In genomic region chr12:6837581-6837980, GRCm38 (mm10) we compare ENCODE assay signal across 21 mouse cellular contexts.
DNase-seq lines count a peak whose midpoint lies in the region; ATAC-seq and TF ChIP-seq lines count a peak whose summit lies in the region.
"Had no signal": no experiment of that assay in that cellular context is flagged by ENCODE, and none has a peak within 500 bp of the region (broad histone marks: within the 10 kb centered on the region; RNA-seq: fewer than 3 reads in every experiment).

No protein-coding gene starts in this region.

- no peak overlapping the region for H3K4me3 ChIP-seq in left cerebral cortex, adult 2 months

- POLR2A ChIA-PET in Patski (lab: Charles Lee) = no interaction called here

- ATAC-seq in Patski = peak; percentile 74
- ATAC-seq: activated CD4-positive, CD25-positive, alpha-beta regulatory T cell, adult 4 months; CD4-positive, CD25-positive, alpha-beta regulatory T cell, adult 4 months had no signal

- no peak for TF ChIP-seq CTCF in Patski (IDR thresholded peaks at IDR 0.05)
- TF ChIP-seq CTCF in left cerebral cortex, adult 2 months (IDR thresholded peaks at IDR 0.05) = no peak

- no peak overlapping the region for H3K27ac ChIP-seq in left cerebral cortex, adult 2 months

- DNase-seq in heart, adult 11 months = peak; percentile 73
- DNase-seq in heart, adult 9 months (ENCODE audit: low spot score in 2 of 2) = no peak
- peak; percentile 54 for DNase-seq in Muller cell, postnatal 12 days (ENCODE audit: inconsistent ontology term)
- no peak for DNase-seq in Patski (ENCODE audit: low read depth, low spot score)
- DNase-seq in left cerebral cortex, adult 2 months (ENCODE audit: extremely low spot score in 1 of 2, low spot score in 2 of 2) = no peak
- DNase-seq in left cerebral cortex, postnatal 14 days (ENCODE audit: low spot score in 2 of 2) = no peak
- DNase-seq: adrenal gland, adult 2 months; adrenal gland, adult 8-10 months; adrenal gland, postnatal 10 days; adrenal gland, postnatal 14 days; adrenal gland, postnatal 25 days; adrenal gland, postnatal 36 days; B cell, adult 2 months; cerebellum, adult 11 months; cerebellum, adult 11-12 months; cerebellum, adult 18-20 months; cerebellum, adult 2 months; cerebellum, adult 8-10 months had no signal

- CTCF ChIA-PET in Patski (lab: Charles Lee) = no interaction called here

- in situ Hi-C loops in Patski (cut with MboI; ENCODE audit: low pct_unique_long_range_greater_than_20kb) = no loop called here

- no peaks in the 10 kb centered on the region for H3K27me3 ChIP-seq in Patski
- H3K27me3 ChIP-seq: CH12.LX had no signal

- intact Hi-C loops in left cerebral cortex, adult 2 months (cut with DNase I) = no loop called here
- intact Hi-C loops in left cerebral cortex, postnatal 14 days (cut with DNase I) = no loop called here

Comparison
In these comparisons a context has a peak if more than half of its experiments do, and no peak if none do; other contexts are left out.
1. DNase-seq: peak in heart, adult 11 months (single experiment) and Muller cell, postnatal 12 days (single experiment); none in heart, adult 9 months (0 of 2), Patski (single experiment), left cerebral cortex, adult 2 months (0 of 2) and left cerebral cortex, postnatal 14 days (0 of 2).